Mouse (Mus musculus): ENCODE data around the gene Cdca8. TPM values are rescaled to one million over a fixed set of nuclear protein-coding genes. Genes with fewer than 3 reads are reported as not detected.

The Cdca8 gene
- total RNA-seq, 2 experiments from 2014 or later: 0.61 to 0.99 TPM

- peak; percentile 11 for DNase-seq
Observed at GRCm38 (mm10) chr4:124953546-124953945, 14.4 kb upstream of the Cdca8 start.

DNA sequence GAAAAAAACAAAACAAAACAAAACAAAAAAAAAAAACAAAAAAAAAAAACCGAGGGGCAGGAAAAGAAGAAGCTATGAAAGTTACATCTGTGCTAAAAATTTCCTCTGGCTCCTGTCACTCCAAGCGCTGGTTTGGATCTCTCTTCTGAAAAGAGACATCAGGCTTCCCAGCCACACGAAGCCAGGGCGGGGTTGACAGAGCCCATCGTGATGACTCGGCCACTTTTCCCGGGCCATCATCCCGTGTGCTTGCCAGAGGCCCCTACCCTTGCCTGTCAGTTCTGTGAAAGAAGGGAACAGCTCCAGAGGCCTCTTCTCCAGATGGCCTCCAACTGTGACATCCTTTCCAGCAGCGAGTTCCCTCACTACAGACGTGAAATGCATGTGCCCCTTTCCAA lies 11.9 kb upstream of the Cdca8 start:
- peak; percentile 28 for DNase-seq

DNA sequence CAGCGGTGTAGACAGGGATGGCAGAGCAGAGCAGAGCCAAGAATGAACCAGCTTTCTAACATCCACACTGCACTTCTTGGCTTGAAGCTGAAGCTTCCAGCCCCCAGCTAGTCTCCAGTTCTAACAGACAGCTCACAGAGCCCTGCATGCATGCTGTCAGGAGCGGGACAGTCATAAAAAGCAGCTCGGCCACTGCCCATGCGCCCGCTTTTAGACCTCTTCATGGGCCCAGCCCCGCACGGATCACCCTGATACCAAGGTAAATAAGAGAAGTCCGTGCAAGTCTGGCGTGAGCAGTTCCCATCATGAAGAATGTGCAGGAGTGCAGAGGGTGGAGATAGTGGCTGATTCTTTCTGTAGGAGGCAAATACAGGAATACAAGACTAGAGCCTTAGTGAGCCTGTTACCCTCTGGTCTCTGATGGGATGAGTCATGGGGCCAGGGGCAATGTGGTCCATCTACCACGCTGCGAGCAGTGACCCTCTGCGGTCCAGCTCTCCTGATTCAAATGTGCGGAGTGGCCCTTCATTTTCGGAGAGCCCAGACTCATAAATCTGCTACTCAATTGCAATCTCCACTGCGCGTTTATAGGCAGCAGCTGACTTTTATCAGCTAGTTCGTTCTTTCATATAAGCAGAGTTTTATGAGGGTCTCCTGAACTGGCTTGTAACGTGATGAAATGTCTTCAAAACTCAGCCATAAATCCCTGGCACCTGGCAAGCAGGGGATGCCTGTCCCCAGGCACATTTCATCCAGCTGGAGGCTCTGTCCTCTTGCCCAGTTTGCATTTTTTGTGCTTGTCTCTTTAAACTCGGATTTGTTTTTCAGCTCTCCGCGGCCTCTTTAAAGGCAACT lies 11.3 kb upstream of the Cdca8 start:
- DNase-seq: no peak

DNA sequence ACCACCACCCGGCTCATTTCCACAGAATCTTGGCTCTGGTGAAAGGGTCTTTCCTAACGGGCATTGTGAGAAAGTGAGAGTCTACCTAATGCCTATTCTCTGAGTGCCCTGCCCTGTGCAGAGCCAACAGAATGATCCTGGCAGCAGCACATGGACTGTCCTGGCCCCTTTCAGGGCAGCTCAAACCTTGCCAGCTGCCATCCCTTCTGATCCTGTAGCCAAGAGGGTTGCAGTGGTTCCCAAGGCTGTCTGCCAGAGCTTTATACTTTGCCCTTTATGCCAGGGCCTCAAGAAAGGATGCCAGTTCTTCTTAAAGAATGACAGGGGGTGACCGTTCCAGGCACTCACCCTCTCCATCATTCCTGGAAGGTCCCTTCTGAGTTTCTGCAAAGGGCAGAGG lies 10.4 kb upstream of the Cdca8 start:
- no peak for DNase-seq

DNA sequence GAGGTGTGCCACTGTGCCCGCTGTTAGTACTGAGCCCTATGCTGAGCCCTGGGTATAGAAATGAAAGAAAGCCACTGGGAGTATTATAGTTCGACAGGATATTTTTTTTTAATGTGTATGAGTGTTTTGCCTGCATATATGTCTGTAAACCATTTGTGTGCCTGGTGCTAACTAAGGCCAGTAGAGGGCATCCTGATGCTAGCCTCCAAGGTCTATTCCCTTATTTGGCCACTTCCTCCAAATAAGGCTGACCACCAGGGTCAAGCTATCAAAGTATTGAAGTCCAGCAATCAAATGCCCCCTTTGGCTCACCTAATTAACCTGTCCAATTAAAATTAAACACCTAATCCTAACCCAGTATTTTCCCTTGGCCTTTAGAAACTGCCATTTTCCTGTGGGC lies 5.8 kb upstream of the Cdca8 start:
- DNase-seq: no peak

DNA sequence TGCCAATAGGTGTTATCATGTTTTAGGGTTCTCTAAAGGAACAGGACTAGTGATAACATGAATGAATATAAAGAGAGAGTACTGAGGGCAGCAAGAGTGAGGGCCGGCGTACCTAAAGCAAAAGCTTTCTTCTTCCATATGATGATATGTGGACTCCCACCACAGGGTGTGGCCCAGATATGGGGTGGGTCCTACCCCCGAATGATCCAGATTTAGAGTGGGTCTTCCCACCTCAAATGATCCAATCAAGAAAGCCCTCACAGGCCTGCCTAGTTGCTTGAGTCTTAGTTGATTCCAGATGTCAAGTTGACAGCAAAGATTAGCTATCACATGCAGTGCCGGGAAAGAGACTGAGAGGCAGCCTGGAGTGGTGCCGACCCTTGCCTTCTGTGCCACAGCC lies 4.7 kb upstream of the Cdca8 start:
- no peak for DNase-seq

GRCm38 (mm10) chr4:124943022-124943421 lies 3.9 kb upstream of the Cdca8 start:
- DNase-seq: peak; percentile 30

DNA sequence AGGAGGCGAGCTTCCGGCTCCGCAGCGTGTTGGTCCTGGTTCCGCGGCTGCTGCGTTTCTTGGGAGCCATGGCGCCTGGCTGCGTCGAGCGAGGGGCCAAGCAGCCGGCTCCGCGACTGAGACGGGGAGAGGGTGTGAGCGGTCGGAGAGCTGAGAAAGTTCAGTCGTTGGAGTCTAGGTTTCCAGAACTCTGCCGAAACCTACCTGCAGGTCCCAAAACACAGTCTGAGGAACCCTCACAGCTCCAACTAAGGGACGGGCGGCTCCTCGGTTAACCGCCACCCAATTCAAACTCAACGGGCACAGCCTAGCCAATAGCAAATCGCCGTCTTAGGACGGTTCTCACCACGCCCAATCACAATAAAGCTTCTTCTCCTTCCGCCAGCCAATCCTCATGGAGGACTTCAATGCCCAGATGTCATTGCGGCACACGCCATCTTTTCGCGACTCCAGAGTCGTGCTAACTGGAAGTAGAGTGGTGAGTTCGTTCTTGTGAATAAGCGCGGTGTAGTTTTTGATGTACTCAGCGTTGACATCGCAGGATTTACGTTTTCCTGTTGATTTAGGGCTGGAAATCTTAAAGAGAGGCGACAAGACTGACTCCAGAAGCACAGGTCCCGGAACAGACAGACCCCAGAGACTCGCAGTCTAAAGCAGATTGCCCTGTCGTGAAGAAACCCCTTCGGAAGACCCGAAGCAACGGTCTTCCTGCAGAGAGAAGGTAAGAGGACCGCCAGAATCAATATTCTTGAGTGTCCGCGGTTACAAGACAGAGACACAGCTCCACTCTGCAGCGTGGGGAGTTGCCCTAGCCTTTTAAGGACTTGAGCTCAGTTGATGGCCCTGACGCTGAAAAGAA lies 2.3 kb downstream of the Cdca8 start, which contains the start of gene 9930104L06Rik:
9930104L06Rik (plus strand) TSS at position 436 of the 859 bp plus-strand sequence.
- DNase-seq: peak; percentile 92

DNA sequence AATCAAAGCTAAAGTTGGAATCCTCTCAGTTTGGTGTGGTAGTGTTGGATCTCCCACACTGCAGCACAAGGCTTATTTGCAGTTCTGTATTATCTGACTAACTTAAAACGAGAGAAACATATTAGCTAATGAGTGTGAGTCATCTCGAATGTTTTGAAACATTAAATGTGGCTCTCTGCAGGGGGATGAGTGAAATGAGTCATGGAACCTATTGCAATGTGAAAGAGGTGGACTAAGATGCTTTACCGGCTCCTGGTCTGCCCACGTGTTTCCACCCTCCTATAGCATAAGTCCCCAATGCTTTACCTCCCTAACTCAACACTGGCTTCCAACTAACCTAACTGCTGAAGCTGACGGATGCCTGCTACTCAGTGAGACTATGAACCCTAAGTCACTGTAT lies 11.0 kb downstream of the Cdca8 start:
- no peak for DNase-seq

- no peak for DNase-seq
Observed at GRCm38 (mm10) chr4:124905971-124906822, 32.9 kb downstream of the Cdca8 start.

DNA sequence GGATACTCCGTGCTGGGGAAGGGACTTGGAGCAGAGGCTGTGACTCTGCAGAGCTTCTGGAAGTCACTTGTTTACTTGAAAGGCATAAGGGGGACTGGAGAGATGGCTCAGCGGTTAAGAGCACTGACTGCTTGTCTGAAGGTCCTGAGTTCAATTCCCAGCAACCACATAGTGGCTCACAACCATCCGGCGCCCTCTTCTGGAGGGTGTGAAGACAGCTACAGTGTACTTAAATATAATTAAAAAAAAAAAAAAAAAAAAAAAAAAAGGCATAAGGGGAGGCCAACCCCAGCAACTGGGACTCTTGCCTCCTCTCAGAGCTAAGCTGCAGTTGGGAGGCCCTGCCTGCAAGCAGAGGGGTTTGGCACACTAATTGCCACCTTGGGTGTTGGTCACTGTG lies 33.7 kb downstream of the Cdca8 start:
- no peak for DNase-seq

- DNase-seq: no peak
Observed at GRCm38 (mm10) chr4:124899906-124900305, 39.2 kb downstream of the Cdca8 start.

GRCm38 (mm10) chr4:124898428-124898827 lies 40.7 kb downstream of the Cdca8 start:
- no peak for DNase-seq

DNA sequence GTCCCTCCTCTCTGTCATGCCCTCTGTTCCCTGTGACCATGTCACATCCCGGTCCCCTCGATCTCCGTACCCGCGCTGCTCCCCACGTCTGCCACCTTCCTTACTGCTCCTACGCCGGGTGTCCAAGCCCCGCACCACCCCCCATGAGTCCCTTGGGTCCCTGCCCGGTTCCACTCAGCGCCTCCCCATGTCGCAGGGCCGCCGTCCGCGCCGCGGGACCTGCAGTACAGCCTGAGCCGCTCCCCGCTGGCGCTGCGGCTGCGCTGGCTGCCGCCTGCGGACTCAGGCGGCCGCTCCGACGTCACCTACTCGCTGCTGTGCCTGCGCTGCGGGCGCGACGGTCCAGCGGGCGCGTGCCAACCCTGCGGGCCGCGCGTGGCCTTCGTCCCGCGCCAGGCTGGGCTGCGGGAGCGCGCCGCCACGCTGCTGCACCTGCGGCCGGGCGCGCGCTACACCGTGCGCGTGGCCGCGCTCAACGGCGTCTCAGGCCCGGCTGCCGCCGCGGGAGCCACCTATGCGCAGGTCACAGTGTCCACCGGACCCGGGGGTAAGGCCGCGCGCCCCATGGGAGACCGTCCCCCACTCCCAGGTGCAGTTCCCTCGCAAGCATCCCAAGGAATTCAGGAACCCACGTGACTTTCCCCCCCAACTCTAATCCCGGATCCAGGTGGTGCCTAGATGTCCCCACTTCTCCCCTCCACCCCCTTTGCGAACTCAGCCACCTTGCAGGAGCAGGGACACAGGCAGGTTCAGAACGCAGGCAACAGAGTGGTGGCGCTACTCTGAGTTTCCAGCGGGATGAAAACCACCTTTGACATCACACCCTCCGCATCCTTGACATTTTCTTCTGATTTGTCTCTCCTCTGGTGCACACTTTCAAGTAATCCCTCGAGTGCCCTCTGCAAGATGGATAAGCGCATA lies 44.3 kb downstream of the Cdca8 start:
- no peak for DNase-seq

- DNase-seq: no peak
Observed at GRCm38 (mm10) chr4:124893769-124894168, 45.3 kb downstream of the Cdca8 start.

GRCm38 (mm10) chr4:124890831-124891230 lies 48.3 kb downstream of the Cdca8 start:
- no peak for DNase-seq

DNA sequence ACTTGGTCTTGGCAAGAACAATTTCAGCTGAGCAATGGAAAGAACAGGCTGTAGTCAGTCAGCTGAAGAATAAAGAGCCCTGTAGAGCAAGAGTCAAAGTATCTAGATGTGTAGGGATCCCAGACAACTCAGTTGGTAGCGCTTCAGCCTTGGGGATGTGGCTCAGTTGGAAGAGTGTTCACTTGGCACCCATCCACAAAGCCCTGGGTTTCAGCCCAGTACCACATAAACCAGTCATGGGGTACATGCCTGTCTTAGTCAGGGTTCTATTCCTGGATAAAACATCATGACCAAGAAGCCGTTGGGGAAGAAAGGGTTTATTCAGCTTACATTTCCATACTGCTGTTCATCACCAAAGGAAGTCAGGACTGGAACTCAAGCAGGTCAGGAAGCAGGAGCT lies 49.2 kb downstream of the Cdca8 start:
- DNase-seq: no peak

DNA sequence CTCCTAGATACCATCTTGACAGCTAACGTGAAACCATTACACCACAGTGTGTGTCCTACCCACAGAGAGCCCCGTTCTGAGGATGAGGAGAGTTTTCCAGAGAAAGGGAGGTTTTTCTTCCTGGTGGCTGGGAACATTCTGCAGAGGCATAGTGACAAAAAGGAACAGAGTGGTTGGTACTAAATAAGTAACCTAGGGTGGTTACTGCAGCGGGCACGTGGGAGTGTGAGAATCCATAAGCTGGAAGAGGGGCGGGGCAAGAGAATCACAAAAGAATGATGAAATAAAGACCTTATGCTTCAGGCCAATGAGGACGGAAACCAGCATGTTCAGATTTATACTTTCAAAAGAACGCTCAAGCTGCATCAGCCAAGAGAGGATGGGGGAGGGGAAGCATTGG lies 50.4 kb downstream of the Cdca8 start:
- DNase-seq: no peak

DNA sequence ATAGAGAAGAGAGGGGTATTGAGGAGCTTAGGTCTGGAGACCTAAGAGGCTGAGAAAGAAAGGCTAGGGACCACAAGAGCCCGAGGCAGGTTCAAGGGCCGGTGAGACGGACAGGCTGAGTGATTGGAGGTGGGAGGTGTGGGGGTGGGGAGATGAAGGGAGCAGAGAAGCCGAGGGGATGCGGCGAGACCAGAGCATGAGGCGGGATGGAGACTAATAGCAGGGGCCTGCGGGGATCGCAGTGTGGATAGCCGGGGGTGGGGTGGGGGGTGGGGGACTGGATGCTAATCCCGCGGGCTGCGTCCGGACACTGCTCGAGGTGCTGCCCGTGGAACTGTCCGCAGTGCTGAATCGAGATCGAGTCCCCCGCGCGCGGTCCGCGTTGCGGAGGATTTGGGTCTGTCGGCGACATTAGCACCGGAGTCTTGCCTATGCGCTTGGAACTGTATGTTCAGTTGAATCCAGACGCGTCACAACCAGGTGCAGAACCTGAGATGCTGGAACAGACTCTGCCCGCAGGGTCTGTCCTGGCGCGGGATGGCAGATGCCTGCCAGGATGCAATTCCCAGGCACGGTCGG lies 56.9 kb downstream of the Cdca8 start:
- DNase-seq: no peak

DNA sequence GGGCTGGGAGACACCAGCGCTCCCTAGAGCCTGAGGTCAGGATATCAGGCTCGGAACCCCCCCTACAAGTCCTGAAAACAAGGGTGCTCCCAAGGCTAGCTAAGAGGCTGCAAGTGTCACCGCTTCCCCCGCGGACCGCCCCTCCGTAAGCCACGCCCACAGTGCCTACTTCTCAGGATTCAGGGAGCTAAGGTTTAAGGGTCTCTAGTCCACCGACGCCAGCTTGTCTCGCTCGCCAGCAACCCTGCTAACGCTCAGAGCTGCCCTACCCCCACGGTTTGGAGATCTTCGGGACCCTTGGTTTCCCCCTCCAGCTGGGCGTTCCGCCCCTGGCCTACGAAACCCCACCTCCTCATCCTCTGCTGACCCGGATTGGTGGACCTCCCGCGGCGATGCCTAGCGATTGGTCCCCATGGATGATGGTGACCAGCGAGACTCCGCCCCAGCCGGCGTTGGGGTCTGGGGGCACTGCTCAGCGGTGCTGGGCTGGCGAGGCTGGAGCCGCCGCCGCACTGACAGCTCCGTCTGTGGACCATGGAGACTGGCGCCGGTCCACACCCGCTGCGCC lies 57.7 kb downstream of the Cdca8 start:
- DNase-seq: no peak
